Mouse (Mus musculus): ENCODE measurements around the gene Rem1.
"Not testable (repeated sequence)": the region's sequence is repeated elsewhere in the genome, so short reads cannot be mapped to it uniquely, and the experiment has no call there.

Gene Rem1

GRCm38 (mm10) chr2:152629239-152629638, 2.5 kb downstream of the Rem1 start:
- DNase-seq (ENCODE audit: low read depth, low spot score): no peak

- no peak for DNase-seq (ENCODE audit: low read depth, low spot score)
Observed at GRCm38 (mm10) chr2:152629904-152630303, 3.2 kb downstream of the Rem1 start.

GRCm38 (mm10) chr2:152633334-152633733, 6.6 kb downstream of the Rem1 start:
- DNase-seq (ENCODE audit: low read depth, low spot score): no peak

GRCm38 (mm10) chr2:152634311-152634710, 7.6 kb downstream of the Rem1 start:
- no peak for DNase-seq (ENCODE audit: low read depth, low spot score)

GRCm38 (mm10) chr2:152636246-152637005, 9.7 kb downstream of the Rem1 start:
- no peak for DNase-seq (ENCODE audit: low read depth, low spot score)

GRCm38 (mm10) chr2:152637006-152637322, 10.2 kb downstream of the Rem1 start:
- no peak for DNase-seq (ENCODE audit: low read depth, low spot score)

GRCm38 (mm10) chr2:152637381-152637780, 10.6 kb downstream of the Rem1 start:
- no peak for DNase-seq (ENCODE audit: low read depth, low spot score)

GRCm38 (mm10) chr2:152638865-152639264, 12.1 kb downstream of the Rem1 start:
- DNase-seq (ENCODE audit: low read depth, low spot score): no peak

GRCm38 (mm10) chr2:152639406-152640113, 12.8 kb downstream of the Rem1 start:
- no peak for DNase-seq (ENCODE audit: low read depth, low spot score)

- no peak for DNase-seq (ENCODE audit: low read depth, low spot score)
Observed at GRCm38 (mm10) chr2:152652901-152653620, 26.3 kb downstream of the Rem1 start.

GRCm38 (mm10) chr2:152653874-152654715, 27.3 kb downstream of the Rem1 start:
- DNase-seq (ENCODE audit: low read depth, low spot score): no peak

- DNase-seq (ENCODE audit: low read depth, low spot score): no peak
Observed at GRCm38 (mm10) chr2:152657398-152657797, 30.6 kb downstream of the Rem1 start.

- DNase-seq (ENCODE audit: low read depth, low spot score): no peak
Observed at GRCm38 (mm10) chr2:152661163-152661562, 34.4 kb downstream of the Rem1 start.

GRCm38 (mm10) chr2:152666191-152666590, 39.4 kb downstream of the Rem1 start:
- DNase-seq (ENCODE audit: low read depth, low spot score): not testable (repeated sequence)

GRCm38 (mm10) chr2:152669256-152669638, 42.5 kb downstream of the Rem1 start, which contains the start of gene H13:
Gene H13, plus strand, starts transcription at chr2:152669461.
- peak; percentile 99 for DNase-seq (ENCODE audit: low read depth, low spot score)

- DNase-seq (ENCODE audit: low read depth, low spot score): peak; percentile 79
Observed at GRCm38 (mm10) chr2:152669639-152670484, 43.1 kb downstream of the Rem1 start.

GRCm38 (mm10) chr2:152670983-152671641, 44.4 kb downstream of the Rem1 start:
- no peak for DNase-seq (ENCODE audit: low read depth, low spot score)

GRCm38 (mm10) chr2:152671642-152671999, 44.9 kb downstream of the Rem1 start:
- DNase-seq (ENCODE audit: low read depth, low spot score): peak; percentile 48

GRCm38 (mm10) chr2:152672166-152672565, 45.4 kb downstream of the Rem1 start:
- no peak for DNase-seq (ENCODE audit: low read depth, low spot score)

- no peak for DNase-seq (ENCODE audit: low read depth, low spot score)
Observed at GRCm38 (mm10) chr2:152674148-152674547, 47.4 kb downstream of the Rem1 start.
